Mouse (Mus musculus) kidney, postnatal 25 days (tissue): ENCODE data around the gene Ddx31.

Experiments
- DNase-seq, 2 experiments: peaks; one replicate each; pipeline ENCODE4 v3.0.0; 2021; ENCODE audit warnings: mixed read lengths in 2 of 2

Gene Ddx31

GRCm38 (mm10) chr2:28840222-28840951 lies at the start of gene Ddx31, which contains the start of gene Gtf3c4:
Gene Ddx31 (plus strand): TSS chr2:28840406.
Gene Gtf3c4 (minus strand): TSS chr2:28840360.
- peak; percentile 96 to 97 for DNase-seq

- peak; percentile 26 to 46 for DNase-seq
Measured at GRCm38 (mm10) chr2:28792931-28793610, 47.1 kb upstream of the Ddx31 start.

- DNase-seq: no peak
Measured at GRCm38 (mm10) chr2:28794623-28795022, 45.6 kb upstream of the Ddx31 start.

GRCm38 (mm10) chr2:28796298-28796697 lies 43.9 kb upstream of the Ddx31 start:
- DNase-seq: no peak

DNA sequence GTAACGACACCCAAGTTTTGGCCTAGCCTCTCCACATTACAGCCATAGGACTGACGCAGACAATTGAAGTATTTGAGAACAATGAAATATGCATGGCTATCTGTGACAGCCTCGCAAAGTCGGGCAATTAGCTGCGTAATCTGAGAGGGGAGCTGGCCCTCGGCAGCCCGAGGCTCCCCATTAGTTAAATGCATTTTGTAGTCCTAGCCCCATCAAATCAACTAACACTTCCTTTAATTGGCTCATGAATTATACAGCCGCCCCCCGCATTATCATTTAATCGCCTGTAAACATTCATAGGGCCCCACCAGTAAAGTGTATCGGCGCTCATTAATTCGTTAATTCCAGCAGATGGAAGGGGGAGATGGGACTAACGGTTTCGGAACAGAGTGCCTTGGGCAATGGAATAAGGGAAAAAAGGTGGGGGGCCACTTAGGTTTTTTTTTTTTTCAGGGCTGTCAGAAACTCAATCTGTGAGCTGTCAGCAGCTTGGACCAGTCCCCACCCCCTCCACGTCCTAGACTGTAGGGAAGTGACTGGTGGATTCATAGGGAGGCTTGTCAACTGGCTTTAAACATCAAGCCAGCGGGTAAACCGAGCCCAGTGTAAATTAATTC lies 42.6 kb upstream of the Ddx31 start:
- DNase-seq: no peak

GRCm38 (mm10) chr2:28798390-28798789 lies 41.8 kb upstream of the Ddx31 start:
- no peak for DNase-seq

GRCm38 (mm10) chr2:28799575-28799974 lies 40.6 kb upstream of the Ddx31 start:
- no peak for DNase-seq

GRCm38 (mm10) chr2:28803406-28803805 lies 36.8 kb upstream of the Ddx31 start:
- DNase-seq: no peak

GRCm38 (mm10) chr2:28808841-28809240 lies 31.4 kb upstream of the Ddx31 start:
- no peak for DNase-seq

DNA sequence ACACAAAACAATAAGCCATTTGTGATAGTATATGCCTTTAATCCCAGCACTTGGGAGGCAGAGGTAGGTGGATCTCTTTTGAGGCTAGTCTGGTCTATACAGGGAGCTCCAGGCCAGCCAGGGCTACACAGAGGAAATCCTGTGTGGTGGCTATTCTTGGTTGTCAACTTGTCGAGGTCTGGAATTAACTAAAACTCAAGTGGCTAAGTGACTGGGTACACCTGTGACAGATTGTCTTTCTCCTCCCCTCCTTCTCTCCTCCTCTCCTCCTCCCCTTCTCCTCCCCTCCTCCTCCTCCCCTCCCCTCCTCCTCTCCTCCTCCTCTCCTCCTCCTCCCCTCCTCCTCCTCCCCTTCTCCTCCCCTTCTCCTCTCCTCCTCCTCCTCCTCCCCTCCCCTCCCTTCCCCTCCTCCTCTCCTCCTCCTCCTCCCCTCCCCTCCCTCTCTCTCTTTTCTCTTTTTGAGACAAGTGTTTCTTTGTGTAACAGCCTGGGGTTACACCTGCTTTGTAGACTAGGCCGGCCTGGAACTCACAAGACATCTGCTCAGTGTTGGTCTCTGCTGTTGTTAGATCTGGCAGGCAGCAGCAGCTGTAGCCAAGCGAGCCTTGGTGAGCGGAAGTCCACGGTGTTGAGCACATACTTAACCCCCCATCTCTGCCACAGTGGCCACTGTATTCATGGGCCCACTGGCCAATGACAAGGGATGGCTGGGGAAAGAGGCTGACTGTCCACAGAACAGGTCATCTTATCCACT lies 29.8 kb upstream of the Ddx31 start:
- DNase-seq: no peak

GRCm38 (mm10) chr2:28818866-28819265 lies 21.3 kb upstream of the Ddx31 start:
- no peak for DNase-seq

- peak; percentile 41 to 54 for DNase-seq
Measured at GRCm38 (mm10) chr2:28829265-28829664, 10.9 kb upstream of the Ddx31 start.

- no peak for DNase-seq
Measured at GRCm38 (mm10) chr2:28836181-28836940, 3.8 kb upstream of the Ddx31 start.

DNA sequence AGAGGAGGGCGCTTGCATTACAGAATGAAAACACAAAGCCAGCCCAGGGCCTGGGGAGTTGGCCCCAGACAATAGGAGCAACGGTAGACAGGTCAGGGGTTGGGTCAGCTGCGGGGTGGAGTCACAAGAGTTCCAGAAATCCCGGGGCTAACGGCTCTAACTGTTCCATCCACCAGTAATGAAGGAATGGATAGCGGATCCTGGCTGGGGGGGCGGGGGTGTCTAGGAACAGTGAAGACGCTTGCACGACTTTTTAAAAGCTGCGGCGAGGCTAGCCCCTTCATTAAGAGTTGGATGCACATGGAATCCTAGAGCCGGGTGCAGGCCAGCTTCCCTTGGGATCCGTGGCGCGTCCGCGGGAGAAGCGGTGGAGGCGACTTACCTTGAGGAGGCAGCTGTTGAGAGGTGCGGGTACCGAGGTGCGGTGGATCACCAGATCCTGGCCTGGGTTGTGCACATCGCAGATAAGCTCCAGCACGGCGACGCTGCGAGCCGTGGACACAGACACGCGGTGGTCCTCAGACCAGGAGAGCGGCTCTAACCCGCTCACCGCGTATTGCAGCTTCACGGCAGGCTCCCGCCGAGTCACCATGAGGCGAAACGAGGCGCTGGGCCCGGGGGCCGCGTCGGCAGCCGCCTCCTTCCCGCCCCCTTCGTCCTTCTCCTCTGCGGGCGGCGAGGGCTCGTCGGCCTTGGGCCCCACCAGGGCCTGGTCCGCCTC lies 545 bp upstream of the Ddx31 start:
- DNase-seq: peak; percentile 6 to 53

DNA sequence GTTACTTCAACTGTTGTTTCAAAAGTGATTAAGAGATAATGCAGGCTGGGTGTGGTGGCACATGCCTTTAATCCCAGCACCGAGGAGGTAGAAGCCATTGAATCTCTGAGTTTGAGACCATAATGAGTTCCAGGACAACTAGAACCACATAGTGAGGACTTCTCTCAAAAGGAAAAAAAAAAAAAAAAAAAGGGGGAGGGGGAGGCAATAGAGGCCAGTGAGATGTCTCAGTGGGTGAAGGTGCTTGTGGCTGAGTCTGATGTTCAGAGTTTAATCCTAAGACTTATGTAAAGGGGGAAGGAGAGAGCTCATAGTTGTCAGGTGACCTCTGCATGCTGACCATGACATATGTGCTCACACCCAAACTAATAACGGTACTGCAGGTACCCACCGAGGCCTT lies 1.8 kb downstream of the Ddx31 start:
- DNase-seq: no peak

DNA sequence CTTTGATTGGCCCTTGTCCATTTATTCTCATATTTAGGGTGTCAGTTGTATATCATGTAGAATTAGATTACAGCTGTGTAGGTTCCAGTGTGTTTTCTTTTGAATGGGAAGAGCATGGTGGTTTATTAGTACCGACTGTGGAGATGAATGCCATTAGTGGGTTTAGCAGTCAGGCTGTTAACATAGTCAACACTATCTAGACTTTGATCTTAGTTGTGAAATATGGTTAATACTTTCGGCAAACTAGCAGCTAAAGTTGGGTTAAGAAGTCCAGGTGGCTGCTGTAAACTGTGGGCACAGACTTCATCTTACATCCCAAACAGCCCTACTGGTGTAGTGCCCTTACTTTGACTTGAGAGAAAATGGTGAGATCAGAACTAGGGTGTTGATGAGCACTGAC lies 8.7 kb downstream of the Ddx31 start:
- DNase-seq: no peak

- no peak for DNase-seq
Measured at GRCm38 (mm10) chr2:28852594-28852993, 12.4 kb downstream of the Ddx31 start.

- peak in 1 of 2 experiments; percentile 6 for DNase-seq
Measured at GRCm38 (mm10) chr2:28855773-28856172, 15.6 kb downstream of the Ddx31 start.

- no peak for DNase-seq
Measured at GRCm38 (mm10) chr2:28859303-28859702, 19.1 kb downstream of the Ddx31 start.

DNA sequence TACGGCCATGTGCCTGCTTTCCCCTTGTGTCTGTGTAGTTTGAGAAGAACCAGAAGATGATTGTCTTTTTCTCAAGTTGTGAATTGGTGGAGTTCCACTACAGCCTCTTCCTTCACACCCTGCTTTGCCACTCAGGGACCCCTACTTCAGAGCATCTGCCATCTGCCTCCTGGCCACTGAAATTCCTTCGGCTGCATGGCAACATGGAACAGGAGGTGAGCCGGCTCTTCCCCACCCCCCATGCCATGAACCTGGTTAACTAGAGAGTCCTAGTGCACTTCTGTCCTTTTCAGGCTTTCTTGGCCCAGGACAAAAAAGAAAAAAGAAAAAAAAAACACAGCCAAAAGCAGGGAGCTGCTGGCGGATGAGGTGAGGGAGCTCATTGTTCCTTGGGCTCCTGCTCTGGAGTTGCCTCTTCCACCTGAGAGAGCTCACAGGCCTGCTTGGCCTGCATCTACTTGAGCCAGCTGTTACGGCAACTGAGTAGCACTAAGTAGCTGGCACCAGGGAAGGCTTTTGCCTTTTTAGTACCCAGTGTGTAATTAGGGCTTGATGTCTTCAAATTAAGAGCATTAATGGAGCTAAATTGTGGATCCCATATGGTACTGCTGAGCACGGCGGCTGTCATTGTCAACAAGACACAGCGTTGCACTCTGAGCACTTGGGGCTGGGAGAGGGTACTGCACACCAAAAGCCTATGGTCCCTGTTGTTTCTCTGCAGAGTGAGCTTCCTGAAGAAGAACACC lies 20.6 kb downstream of the Ddx31 start:
- no peak for DNase-seq

DNA sequence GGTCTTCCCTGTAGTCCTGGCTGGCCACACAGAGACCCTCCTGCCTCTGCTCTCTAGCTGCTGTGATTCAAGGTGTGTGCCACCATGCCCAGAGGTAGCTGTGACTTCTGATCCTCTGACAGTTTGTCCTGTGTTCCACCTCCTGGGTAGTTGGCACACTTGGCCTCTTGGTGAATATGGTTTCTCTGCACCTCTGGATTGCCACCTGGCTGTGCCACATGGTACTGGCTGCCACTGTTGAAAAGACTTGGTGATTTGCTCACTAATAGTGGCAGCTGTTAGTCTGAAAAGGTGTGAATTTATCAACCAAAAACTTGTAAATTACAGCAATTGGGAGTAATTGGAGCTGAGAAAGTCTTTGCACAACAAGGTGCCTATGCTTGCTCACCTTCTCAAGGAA lies 23.7 kb downstream of the Ddx31 start:
- DNase-seq: no peak
